Mouse (Mus musculus): ENCODE measurements at regions not wholly inside any gene's neighbourhood (a gene's known extent, or its start where the extent isn't known, plus 50 kb on each side); places are given as distances from the start of the nearest gene placed in this dataset.

GRCm38 (mm10) chr15:17289221-17289620 lies 560.7 kb downstream of the Cdh9 start:
- no peak for DNase-seq

Measured in kidney, postnatal 10 days (tissue).